Mouse (Mus musculus): ENCODE data around the gene Jade1.

DNA sequence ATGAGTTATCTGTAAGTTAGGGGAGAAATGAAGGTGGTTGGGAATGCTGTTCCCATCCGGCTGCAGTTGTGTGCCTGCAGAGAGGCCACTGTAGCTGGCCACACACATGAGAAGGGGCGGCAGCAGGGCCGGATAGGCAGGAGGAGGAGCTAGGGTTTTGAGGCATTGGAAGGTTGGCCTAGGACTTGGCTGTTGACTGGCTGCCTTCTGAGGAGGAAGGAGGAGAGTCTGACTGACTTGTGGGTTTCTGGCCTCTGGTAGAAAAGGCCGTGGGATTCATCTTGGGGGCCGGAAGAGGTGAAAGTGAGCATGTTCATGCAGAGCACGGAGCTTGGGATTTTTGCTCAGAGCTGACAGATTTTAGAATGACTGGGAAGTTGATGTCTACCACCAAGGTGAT is 32.1 kb downstream of the Jade1 start:
- TF ChIP-seq CTCF (IDR thresholded peaks at IDR 0.05) (no peak), EP300 (IDR thresholded peaks at IDR 0.05; ENCODE audit: insufficient read depth, low read depth, low read length) (no peak)

Measured in heart, adult 2 months (tissue).